Mouse (Mus musculus): ENCODE results near the gene Il11ra1. TPM values are rescaled to one million over a fixed set of nuclear protein-coding genes. Genes with fewer than 3 reads are reported as not detected.
"Not testable (repeated sequence)": the region's sequence is repeated elsewhere in the genome, so short reads cannot be mapped to it uniquely, and the experiment has no call there.

Gene Il11ra1
- total RNA-seq (2021): 10 to 100 TPM; 37.2 to 44.3 TPM
- long read RNA-seq, experiment 1, transcript Il11ra1-201 (13 exons, 2,009 nt): major isoform, 47 of 73 reads
- long read RNA-seq, experiment 1, partial matches to known transcripts: 12 of 73 reads
- long read RNA-seq, experiment 1, other reads (novel, unspliced or antisense): 13 of 73 reads
- long read RNA-seq, experiment 2, transcript Il11ra1-201 (13 exons, 2,009 nt): major isoform, 26 of 41 reads
- long read RNA-seq, experiment 2, partial matches to known transcripts: 4 of 41 reads
- long read RNA-seq, experiment 2, other reads (novel, unspliced or antisense): 9 of 41 reads

DNA sequence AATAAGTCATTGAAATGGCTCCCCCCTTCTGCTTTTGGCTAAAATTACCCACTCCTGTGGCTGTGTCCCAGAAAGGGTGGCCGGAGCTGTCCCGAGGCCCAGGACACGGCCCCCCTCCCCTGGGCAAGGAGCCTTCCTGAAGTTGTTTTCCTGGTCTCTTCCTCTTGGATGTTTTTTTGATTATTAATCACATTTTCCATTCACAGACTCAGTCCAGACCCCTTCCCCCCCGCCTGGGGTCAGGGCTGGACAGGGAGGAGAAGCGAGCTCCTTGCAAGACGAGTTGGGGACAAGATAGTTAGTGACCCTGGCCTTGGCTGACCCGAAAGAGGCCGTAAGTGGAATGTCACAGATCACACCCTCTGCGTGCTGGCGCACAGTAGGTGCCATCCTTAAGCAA, at the start of gene Il11ra1:
Gene Il11ra1, plus strand, starts transcription at position 207 of the 400 bp plus-strand sequence.
- not testable (repeated sequence) for DNase-seq (ENCODE audit: low spot score in 2 of 2)

DNA sequence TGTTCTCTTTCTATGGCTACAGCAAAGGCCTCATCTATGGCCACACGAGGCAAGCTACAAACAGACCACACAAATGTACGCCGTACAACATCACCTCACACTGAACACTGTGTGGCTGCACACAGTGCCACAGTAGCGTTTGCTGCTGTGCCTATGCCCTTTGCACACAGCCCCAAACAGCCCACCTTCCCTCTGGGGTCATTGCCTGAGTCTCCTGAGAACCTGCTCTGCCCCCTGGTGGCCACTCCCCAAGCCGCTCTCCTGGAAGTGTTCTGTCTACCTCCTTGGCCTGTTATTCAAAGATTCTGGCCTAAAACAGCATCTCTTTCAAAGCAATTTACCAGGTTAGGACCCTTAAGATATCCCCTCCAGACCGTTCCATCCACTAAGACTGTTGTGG, 46.5 kb upstream of the Il11ra1 start:
- DNase-seq (ENCODE audit: low spot score in 2 of 2): peak; percentile 70 to 83

DNA sequence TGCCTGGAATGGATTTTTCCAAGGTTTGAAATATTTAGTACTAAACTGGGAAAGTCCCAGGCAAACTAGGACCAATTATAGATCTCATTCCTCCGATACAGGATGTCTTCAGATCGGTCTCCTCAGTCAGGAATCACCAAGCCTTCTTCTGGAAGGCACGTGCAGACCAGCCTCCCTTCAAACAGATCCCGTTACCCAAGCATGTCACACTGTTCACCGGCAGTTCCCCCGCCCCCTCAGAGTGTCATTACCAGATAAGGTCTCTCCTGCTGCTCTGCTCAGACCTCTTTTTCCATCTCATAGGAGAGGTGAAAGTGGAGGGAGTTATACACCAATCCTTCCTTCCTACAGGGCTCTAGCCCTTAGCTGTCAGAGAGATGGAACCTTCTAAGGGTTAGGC, 46.1 kb upstream of the Il11ra1 start:
- DNase-seq (ENCODE audit: low spot score in 2 of 2): no peak

DNA sequence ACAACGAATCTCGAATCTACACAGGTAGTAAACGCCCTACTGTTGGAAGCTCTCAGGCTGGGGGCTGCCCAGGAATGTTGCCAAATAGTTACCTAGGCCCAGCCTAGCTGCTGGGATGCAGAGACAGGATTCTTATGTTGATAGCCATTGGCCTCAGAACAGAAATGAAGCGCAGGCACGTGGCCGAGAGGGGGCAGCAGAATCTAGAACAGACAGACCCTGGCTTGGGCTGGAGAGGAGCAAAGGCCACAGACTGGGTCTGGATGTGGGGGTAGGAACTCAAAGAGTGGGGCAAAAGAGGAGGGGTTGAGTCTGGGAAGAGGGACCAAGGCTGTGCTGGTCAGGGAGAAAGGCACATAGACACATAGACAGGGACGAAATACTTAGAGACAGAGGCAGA, 45.6 kb upstream of the Il11ra1 start:
- DNase-seq (ENCODE audit: low spot score in 2 of 2): peak; percentile 53 to 56

DNA sequence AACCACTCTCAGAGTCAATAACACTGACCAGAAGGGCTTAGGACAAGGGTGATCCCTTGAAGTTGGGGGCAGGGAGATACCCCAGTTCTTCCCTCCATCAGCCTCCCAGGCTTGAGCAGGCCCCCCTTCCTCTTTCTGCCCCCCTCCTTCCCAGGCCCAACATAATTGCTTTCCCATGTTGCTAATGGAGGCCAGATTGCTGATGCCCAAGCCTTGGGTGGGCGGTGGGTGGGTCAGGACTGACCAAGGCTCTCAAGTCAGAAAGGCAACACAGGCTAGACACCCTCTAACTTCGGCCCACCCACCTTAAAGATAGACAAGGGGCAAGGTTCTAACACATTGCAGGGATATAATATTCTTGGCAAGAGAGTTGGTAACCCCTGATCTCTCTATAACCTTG, 44.3 kb upstream of the Il11ra1 start:
- DNase-seq (ENCODE audit: low spot score in 2 of 2): no peak

DNA sequence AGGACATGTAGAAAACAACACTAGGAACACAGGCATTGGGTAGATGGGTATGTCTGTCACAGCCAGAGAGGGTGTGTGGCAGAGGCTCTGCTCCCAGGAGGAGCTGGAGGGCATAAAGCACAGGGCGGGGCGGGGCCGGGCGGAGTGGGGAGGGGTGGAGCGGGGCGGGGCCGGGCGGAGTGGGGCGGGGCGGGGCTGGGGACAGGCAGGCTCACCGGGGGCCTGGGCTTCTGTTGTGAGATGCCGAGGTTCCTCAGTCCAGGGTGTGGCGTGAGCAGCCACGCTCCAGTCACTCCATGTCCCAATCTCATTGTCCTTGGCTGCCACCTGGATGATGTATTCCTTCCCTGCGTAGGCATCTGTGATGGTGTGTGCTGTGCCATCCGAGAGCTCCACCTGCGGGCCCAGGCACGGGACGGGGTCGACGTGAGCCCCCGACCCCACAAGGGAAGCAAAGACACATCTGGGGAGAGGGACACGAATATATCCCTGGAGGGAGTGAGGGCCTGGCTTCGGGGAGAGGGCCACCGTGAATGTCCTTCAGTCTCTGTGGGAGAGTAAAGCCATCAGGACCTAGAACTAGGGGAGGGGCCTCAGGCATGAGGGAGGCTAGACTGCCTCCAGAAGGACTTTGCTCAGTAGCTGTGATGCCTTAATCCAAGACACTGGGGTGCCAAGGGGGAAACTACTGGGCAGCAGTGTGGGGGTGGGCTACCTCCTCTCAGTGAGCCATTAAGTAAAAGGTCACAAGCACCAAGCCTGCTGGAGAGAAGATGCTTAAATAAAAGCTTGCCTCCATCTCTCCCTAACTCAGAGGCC, 41.0 kb upstream of the Il11ra1 start:
- no peak for DNase-seq (ENCODE audit: low spot score in 2 of 2)

DNA sequence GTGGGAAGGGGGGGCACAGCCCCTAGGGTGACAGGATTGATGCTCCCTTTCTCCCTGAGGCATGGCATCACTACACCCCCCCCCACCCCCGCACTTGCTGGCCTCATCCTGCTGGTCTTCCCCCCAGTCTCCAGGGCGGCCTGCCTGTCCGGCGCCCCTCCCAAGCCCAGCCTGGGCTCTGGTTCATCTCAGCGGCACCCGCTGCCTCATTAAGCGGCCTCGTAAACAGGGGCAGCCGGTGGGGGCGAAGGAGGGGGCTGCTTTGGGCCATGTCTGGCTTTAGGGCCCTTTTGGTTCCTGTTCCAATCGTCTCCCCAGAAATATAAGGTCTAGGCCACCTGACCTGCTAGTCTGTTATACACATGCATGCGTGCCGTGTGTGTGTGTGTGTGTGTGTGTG, 40.2 kb upstream of the Il11ra1 start:
- no peak for DNase-seq (ENCODE audit: low spot score in 2 of 2)

DNA sequence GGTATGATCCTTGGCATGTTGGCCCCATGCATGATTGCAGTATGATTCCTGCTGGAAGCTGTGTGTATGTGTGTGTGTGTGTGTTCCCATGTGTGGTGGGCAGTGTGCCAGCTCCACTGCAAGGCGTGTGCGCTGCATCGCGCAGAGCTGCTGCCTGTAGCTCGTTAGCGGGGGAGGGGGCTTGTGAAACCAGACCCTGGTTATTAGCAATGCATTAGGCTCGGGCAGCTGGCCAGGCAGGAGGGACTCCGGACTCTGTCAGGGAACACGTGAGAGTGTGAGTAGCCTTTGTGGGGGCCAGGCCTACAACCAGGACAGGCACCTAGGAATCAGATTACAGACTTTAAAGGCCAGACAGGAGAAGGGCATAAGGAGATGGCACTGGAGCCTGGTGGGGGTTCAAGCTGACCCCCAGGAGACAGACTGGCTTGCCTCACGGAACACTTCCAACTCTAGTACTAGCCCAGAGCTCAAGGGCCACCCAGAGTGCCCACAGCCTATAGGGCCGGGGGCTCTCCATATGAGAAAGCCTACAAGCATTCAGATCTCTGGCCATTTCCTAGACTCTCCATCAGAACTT, 38.8 kb upstream of the Il11ra1 start:
- DNase-seq (ENCODE audit: low spot score in 2 of 2): no peak

DNA sequence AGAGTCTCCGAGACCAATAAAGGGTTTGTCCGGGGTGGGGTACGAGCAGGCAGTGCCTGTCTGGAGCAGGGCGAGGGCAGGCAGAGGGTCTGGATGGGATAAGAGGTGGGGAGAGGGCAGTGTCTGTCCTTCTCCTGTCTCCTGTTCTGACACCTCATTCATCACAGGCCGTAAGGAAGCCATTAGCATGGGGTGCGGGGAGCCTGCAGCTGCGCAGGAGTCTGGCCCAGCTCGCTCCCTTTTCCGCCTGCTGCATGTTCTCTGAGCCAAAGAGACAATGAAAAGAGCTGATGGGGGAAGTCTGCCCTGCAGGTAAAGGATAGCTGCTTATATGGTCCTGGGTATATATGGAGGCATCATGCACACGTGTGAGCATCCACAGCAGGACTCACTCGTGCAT, 37.1 kb upstream of the Il11ra1 start:
- no peak for DNase-seq (ENCODE audit: low spot score in 2 of 2)

DNA sequence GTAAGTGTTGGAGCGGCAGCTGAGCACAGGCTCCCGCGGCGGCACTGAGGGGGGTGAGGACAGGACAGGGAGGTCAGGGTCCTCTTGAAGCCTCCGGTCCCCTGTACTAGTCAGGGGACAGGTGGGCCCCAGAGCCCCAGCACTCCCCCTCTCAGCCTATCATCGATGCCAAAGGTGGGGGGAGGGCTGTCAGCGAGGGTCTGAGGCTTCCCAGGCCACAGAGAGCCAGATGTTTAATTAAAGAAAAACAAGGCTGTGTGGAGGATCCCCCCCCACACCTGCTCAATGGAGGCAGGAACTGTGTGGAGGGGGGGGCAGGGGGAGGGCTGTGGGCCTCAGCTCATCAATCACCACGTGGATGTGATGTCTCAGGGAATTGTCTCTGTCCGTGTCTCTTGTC, 36.2 kb upstream of the Il11ra1 start:
- no peak for DNase-seq (ENCODE audit: low spot score in 2 of 2)

DNA sequence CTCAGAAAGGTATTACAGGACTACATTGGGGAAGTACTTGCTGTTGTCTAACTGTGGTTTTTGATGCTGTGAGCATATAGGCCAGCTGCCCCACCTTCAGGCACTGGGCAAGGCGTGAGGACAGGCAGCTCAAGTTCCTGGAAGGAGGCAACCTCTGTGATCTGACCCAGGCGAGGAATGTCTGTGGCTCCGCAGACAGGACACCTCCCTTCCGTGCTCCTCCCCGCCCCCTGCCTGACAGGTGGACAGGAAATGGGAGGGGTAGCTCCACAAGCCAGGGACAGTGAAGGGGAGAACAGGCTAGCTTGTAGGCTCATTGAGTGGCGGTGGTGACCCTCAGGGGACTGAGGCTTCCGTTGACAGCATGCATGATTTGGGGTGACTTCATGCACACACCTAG, 35.3 kb upstream of the Il11ra1 start:
- DNase-seq (ENCODE audit: low spot score in 2 of 2): no peak

DNA sequence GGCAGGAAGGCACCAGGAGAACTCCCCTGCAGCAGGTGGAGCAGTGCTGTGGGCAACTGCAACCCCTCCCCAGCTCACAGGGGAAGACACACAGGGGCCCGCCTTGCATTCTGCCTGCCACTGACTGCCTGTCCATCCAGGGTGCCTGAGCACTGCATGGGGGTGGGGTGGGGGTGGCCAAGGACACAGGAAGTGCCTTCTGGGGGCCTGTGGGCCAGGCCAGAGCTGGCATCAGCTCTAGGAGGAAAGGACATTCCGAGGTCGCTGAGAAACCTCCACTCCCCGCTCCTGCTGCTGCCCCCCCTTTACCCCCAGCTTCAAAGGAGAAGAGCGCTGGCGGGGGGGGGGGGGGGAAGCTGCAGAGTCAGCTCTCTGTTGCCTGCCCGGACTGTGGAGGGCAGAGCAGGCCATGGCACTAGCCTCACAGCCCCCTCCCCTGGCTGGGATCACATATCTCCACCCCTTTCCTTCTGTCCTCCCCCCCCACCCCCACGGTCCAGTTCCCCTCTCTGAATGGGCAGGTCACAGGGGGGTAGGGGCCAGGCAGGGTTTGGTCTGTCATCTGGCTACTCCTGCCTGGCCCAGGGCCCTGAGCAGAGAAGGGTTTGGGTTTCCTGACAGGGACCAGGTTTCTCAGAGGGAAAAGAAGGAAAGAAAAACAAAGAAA, 34.6 kb upstream of the Il11ra1 start:
- DNase-seq (ENCODE audit: low spot score in 2 of 2): no peak

DNA sequence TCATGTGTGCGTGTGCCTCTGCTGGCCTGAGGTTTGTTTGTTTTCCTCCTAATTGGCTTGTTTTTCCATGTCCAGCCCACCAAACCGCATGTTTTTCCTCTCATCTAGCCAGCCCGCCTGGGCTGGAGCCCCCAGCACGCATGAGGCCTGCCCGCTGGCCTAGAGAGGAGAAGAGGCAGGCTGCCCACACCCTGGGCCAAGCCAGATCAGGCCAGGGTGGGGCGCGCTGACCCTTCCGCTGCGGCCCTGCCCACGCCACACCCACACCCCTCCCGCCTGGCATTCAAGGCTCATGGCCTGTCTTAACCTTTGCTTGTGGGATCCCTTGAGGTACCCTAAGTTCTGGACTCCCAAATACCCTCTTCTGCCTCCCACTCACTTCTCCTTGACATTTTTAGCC, 33.1 kb upstream of the Il11ra1 start:
- no peak for DNase-seq (ENCODE audit: low spot score in 2 of 2)

DNA sequence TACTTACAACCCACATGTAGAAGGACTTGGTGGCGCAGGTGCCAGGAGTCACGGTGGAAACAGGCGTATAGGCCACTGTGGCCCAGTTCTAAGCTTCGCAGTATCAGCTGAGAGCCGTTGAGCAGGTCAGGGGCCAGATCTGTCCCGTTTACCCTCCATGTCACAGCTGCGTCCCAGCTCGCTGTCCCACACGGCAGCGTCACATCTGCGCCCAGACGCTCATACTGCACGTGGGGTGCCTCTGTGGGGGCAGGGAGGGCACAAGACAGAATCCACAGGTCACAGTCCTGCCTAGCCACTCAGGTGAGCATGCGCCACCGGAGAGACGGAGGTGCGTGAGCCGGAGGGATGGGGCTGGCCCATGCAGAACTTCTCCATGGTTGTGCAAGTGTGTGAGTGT, 29.0 kb upstream of the Il11ra1 start:
- DNase-seq (ENCODE audit: low spot score in 2 of 2): no peak

DNA sequence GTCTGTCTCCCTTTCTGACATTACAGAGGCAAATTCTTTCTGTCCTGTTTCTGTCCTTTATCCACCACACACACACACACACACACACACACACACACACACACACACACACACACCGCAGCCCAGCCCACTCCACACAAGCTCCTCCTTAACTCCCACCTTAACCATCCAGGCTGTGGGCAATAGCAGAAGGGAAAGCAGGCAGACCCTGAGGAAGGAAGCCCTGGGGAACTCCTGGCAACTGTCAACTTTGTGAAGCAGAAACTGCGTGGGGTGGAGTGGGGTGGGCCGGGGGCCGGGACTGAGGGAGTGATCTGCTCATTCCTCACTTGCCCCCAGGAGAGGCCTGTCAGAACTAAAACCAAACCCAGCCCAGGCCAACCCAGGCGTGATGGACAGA, 28.3 kb upstream of the Il11ra1 start:
- no peak for DNase-seq (ENCODE audit: low spot score in 2 of 2)

DNA sequence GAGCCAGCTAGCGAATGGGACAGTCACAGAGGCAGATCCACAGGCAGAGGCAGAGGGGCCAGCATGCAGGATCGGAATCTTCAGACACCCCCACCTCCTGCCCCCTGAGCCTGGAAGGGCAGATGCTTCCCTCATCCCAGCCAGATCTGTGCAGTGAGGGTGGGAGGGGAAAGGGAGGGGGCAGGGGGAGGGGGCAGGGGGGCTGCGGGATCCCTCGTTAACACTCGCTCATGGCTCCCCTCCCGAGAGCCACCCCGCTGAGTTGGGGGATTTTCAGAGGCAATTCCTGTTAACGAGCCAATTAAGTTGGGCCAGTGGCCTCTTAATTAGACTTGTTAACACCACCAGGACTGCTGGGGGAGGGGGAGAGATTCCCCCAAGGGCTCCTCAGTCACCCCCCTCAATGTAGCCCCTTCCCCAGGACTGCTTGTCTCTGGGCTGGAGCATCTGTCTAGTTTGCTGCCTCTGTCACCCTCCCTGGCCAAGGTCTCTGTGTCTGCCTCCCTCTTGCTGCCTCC, 27.8 kb upstream of the Il11ra1 start:
- no peak for DNase-seq (ENCODE audit: low spot score in 2 of 2)

DNA sequence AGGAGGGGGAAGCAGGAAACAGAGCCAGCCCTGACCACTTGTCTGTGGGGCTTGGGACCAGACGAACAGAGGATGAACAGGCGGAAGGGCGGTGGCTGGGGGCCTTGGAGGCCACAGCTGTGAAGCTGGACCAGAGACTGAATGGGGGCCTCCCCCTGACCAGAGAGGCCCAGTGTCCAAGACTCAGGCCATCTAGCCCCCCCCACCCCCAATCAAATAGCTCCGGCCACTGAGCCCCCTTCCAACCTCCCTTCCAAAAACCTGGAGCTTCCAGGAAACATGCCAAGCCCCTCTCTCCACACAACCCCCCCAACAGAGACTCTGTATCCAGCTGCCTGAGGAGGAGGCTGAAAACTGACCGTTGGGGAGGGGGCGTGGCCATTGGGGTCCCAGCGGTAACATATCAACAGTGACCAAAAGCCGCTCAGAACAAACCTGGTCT, 27.2 kb upstream of the Il11ra1 start:
- no peak for DNase-seq (ENCODE audit: low spot score in 2 of 2)

DNA sequence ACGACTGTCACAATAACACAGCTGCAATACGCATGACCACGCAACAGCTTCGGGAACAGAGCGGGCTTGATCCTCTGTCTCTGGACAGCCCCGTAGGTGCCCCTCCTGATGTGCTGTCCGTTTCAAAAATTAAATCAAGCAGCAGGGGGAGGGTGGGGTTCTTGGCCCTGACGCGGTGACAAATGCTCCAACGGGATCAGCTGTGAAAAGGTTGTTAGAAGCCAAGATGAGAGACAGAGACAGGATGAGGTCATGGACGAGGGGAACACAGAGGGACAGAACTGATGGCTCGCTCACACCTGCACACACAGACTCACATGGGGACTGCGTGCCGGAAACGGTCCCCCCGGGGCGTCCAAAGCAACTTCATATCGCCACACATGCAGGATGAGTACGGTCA, 26.6 kb upstream of the Il11ra1 start:
- no peak for DNase-seq (ENCODE audit: low spot score in 2 of 2)

DNA sequence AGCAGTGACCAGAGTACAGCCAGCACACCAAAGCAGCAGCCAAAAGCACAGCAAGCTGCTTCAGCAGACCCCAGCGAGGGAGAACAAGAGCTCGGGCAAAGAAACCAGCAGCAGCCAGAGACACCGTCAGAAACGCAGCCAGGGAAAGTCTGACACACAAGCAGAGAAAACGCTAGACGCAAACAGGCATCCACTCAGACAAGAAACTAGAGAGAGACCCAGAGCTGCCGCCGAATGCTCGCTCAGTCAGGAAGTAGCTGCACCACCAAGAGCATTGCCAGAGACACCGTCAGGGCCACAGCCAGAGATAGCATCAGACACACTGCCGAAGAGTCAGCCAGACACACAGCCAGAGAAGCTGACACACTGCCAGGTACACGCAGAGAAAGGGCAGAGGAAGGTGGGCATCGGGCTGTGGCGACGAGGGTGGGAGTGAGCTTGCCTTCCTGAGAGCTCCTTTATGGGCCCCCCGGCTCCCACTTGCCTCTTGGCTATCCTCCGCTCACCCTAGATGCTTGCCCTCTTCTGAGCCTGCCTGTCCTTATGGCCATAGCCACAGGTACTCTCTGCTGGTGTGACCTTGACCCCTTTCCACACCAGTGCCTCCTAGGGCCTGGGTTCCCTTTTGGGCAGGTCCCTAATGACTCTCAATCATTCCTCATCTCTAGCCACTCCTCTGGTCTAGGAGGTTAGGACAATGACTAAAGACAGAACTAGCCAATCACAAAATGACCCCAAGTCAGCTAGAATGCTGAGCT, 23.4 kb upstream of the Il11ra1 start:
- DNase-seq (ENCODE audit: low spot score in 2 of 2): no peak

DNA sequence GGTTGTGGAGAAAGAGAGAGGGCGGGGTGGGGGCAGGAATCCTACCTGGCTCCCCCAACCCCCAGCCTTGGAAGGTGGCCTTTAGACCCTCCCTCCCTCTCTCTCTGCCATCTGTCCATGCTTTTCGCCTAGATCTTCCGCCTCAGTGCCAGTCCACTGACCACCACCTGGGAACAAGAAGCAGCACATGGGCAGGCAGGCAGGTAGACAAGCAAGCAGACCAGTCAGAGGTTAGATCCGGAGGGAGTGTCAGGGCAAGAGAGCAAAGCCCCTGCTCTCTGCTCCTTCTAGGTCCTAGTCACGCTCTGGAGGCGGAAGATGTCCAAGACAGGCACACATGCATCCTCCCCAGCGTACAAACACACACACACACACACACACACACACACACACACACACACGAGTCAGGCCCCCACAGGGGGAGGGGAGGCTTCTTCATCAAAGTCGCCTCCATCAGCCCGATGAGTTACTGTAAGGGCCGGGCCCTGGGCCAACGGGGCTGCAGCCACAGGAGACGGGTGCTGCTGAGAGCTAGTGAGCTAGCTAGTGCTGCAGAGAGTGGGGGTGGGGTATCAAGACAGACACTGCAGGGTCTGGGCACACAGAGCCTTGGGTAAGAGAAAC, 22.7 kb upstream of the Il11ra1 start:
- no peak for DNase-seq (ENCODE audit: low spot score in 2 of 2)

Data from left cerebral cortex, adult 18-20 months (tissue).